Mouse (Mus musculus) hindbrain, embryonic 14.5 days (tissue): ENCODE data around the gene Epp13. TPM values are rescaled to one million over a fixed set of nuclear protein-coding genes. Genes with fewer than 3 reads are reported as not detected.
"Not testable (repeated sequence)": the region's sequence is repeated elsewhere in the genome, so short reads cannot be mapped to it uniquely, and the experiment has no call there.

Experiments used
- ATAC-seq: fragments of 200-750 bp; cut with Nextera tagmentation; 2 replicates; pipeline ENCODE4 v1.8.0; 2017; ENCODE audit warnings: moderate number of reproducible peaks, mild to moderate bottlenecking, moderate TSS enrichment, moderate library complexity; ENCODE audit not compliant: low FRiP score
- DNase-seq: peaks from one replicate; pipeline ENCODE4 v3.0.0-alpha.2; 2015; ENCODE audit warnings: low spot score
- H3K27ac ChIP-seq: fragments of 300-500 bp; sonication (generic); 2 replicates; pipeline ENCODE4 v1.5.1; 2014; ENCODE audit warnings: mild to moderate bottlenecking, moderate library complexity
- H3K27me3 ChIP-seq: fragments of 300-500 bp; sonication (generic); 2 replicates; pipeline ENCODE4 v1.6.1; 2014; ENCODE audit warnings: mild to moderate bottlenecking, low read length, mixed read lengths; ENCODE audit not compliant: control insufficient read depth, insufficient read depth
- H3K36me3 ChIP-seq: fragments of 300-500 bp; sonication (generic); replicated peaks from 2 replicates; pipeline ENCODE4 v1.6.1; 2014; ENCODE audit not compliant: control insufficient read depth, insufficient read depth
- H3K4me1 ChIP-seq: fragments of 300-500 bp; sonication (generic); replicated peaks from 2 replicates; pipeline ENCODE4 v1.6.1; 2014; ENCODE audit warnings: antibody characterized with exemption, low read length, mixed read lengths; ENCODE audit not compliant: control insufficient read depth, insufficient read depth
- H3K4me2 ChIP-seq: fragments of 300-500 bp; sonication (generic); replicated peaks from 2 replicates; pipeline ENCODE4 v1.6.1; 2014; ENCODE audit warnings: mild to moderate bottlenecking, moderate library complexity
- H3K4me3 ChIP-seq: fragments of 300-500 bp; sonication (generic); replicated peaks from 2 replicates; pipeline ENCODE4 v1.5.1; 2014; ENCODE audit warnings: mild to moderate bottlenecking, low read length
- H3K9ac ChIP-seq: fragments of 300-500 bp; sonication (generic); 2 replicates; pipeline ENCODE4 v1.6.1; 2014
- H3K9me3 ChIP-seq: fragments of 300-500 bp; sonication (generic); 2 replicates; pipeline ENCODE4 v1.6.1; 2016; ENCODE audit warnings: low read length; ENCODE audit not compliant: control insufficient read depth
- WGBS: fragments of 180-500 bp; shearing (Covaris S2); extraction: QIAGEN DNeasy Blood & Tissue Kit; methylation state at CpG from one replicate; pipeline ENCODE4 v1.1.7; 2014; 5-methylcytosine and 5-hydroxymethylcytosine counted together
- polyA plus RNA-seq: library from polyadenylated mRNA; unstranded; fragments of >200 nt; fragmentation: Nextera tagmentation; extraction: Ambion mirVana; gene quantifications from 2 replicates; pipeline ENCODE4 v1.2.1, GENCODE M21; 2014

Gene Epp13
- polyA plus RNA-seq, 1 experiment from 2014 or later = not detected

DNA sequence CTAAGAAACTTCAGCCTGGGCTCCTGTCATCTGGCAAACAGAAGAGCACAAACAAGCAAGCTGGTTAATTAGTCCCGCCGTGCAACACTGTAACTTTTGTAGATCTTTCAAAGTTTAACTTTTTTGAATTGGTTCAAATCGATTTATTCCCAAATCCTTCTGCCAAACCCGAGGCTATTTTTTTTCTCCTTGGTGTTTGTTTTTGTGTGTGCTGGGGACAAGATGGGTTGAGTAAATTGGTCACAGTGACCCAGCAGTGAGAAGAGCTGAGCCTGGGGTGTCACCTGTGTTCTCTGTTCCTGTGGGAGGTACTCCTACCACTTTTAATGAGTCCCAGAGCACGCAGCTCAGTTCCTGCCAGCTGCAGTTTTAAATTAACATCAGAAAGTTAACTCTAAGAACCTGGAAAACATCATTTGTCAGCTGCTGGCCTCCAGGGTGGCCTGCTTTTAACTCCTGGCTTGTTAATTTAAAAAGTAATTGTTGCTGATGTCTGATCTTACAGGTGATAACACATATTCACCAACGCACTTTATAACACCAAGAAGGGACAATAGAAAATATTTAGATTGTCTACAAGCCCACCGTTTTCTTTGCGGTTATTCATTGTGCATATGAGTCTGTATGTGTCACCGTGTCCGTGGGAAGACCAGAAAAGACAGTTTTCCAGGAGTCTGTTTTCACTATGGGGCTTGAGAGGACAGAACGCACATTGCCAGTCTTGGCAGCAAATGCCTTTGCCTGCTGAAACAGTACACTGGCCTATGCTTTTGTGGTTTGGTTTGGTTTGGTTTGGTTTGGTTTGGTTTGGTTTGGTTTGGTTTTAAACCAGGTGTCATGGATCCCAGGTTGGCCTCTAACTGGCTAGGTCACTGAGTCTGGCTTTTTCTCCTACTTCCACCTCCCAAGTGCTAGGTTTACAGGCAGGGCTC lies 7.9 kb upstream of the Epp13 start:
- Histone ChIP-seq H3K9me3 (no peaks in the 10 kb centered on the region), H3K4me2 (no peak overlapping the region), H3K27me3 (no peaks in the 10 kb centered on the region), H3K36me3 (no peaks in the 10 kb centered on the region), H3K4me1 (no peaks in the 10 kb centered on the region), H3K27ac (no peak overlapping the region), H3K9ac (no peak overlapping the region), H3K4me3 (no peak overlapping the region)
- ATAC-seq = no peak
- 59% methylated on average over 11 of the region's 11 CpGs for WGBS
- DNase-seq = no peak

DNA sequence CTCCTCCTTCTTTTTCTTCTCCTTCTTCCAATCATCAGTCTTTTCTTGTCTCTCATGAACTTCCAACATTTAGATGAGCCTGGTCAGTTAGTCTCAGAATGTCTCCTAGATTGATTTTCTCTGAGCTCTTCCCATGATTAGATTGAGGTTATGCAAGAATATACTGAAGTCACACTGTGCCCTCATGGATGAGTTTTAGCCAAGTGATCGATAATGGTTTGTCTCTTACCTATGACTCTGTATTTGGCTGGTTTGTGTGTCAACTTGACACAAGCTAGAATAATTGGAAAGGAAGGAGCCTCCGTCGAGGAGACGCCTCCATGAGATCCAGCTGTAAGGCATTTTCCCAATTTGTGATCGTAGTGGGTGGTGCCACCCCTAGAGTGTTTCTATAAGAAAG lies 1.9 kb downstream of the Epp13 start:
- no peaks in the 10 kb centered on the region for H3K4me1 ChIP-seq
- no peaks in the 10 kb centered on the region for H3K27me3 ChIP-seq
- ATAC-seq = no peak
- no peaks in the 10 kb centered on the region for H3K36me3 ChIP-seq
- no peak overlapping the region for H3K4me2 ChIP-seq
- DNase-seq = no peak
- no peak overlapping the region for H3K27ac ChIP-seq
- H3K4me3 ChIP-seq = no peak overlapping the region
- WGBS = 93% methylated on average over 5 of the region's 5 CpGs
- H3K9ac ChIP-seq = no peak overlapping the region
- no peaks in the 10 kb centered on the region for H3K9me3 ChIP-seq

DNA sequence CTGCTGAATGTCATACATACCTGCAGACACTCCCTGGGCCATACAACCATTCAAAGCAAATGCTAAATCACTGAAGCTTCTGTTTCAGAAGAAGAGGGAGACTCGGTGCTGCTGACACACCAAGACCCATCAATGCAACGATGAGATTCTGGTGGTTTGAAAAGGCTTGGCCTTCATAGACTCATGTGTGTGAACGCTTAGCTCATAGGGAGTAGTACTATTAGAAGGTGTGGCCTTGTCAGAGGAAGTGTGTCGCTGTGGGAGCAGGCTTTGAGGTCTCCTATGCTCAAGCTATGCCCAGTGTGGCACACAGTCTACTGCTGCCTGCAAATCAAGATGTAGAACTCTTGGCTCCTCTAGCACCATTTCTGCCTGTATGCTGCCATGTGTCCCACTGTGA lies 4.9 kb downstream of the Epp13 start:
- no peaks in the 10 kb centered on the region for H3K4me1 ChIP-seq
- no peak for DNase-seq
- H3K4me3 ChIP-seq = no peak overlapping the region
- no peaks in the 10 kb centered on the region for H3K36me3 ChIP-seq
- no peak overlapping the region for H3K4me2 ChIP-seq
- ATAC-seq = no peak
- H3K27ac ChIP-seq = no peak overlapping the region
- H3K9ac ChIP-seq = no peak overlapping the region
- 85% methylated on average over 4 of the region's 4 CpGs for WGBS
- H3K27me3 ChIP-seq = no peaks in the 10 kb centered on the region
- H3K9me3 ChIP-seq = no peaks in the 10 kb centered on the region

DNA sequence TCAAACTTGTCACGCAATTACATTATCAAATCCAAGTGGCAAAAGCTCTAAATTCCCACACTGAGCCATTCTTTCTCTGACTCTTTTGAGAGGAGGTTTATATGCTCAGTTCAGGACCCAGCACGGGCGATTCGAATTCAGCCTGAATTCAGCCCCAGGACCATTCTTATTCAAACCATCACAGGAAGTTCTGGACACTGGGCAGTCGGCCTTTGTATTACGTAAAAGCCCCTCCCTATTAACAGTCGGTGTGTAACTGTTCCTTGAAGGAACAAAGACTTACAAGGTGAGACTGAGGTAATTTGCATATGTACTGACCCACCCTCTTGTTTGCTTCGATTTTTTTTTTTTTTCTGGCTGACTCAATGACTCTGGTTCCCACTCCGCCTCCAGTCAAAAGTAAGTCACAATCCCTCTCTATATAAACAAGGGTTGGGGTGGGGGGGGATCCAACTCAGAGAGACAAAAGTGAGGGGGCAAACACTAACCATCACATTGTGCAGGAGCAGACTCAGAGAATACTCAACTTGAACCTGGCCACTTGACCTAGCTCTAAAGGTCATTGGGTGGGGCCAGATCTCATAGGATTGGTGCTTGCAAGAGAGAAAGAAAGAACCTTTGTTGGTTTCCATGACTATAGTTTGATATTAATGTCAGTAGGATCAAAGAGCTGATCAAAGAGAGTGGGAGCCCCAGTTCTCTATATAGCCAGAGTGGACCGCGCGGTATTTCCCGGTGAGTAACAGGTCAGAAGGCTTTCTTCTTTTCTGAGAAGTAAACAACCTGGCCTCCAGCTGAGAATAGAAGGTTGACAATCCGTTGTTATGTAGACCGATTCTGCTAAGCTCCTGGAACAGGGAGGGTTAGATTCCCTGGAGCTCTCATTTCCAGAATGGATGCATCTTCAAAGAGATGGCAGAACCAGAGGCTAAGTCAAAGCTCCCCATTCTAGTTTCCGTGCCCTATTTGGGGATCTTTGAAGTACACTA lies 6.0 kb downstream of the Epp13 start:
- no peak overlapping the region for H3K27ac ChIP-seq
- no peaks in the 10 kb centered on the region for H3K36me3 ChIP-seq
- no peak for ATAC-seq
- H3K9ac ChIP-seq = no peak overlapping the region
- H3K27me3 ChIP-seq = no peaks in the 10 kb centered on the region
- DNase-seq = no peak
- H3K9me3 ChIP-seq = no peaks in the 10 kb centered on the region
- no peak overlapping the region for H3K4me3 ChIP-seq
- H3K4me1 ChIP-seq = no peaks in the 10 kb centered on the region
- no peak overlapping the region for H3K4me2 ChIP-seq
- WGBS = 32% methylated on average over 16 of the region's 16 CpGs

DNA sequence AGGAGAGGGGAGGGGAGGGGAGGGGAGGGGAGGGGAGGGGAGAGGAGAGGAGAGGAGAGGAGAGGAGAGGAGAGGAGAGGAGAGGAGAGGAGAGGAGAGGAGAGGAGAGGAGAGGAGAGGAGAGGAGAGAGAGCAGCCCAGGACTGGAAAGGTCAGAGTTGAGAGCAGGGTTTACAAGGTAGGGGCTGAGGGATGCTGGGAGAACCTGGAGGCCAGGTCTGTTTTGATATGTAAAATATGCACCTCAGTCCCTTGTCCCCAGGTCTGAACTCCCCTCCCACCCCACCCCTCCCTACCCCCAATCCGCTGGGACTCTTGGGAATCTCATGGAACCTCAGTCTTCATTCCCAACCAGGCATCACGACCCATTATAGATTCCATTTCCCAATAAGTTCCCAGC lies 7.5 kb downstream of the Epp13 start:
- not testable (repeated sequence) for H3K9me3 ChIP-seq, H3K4me1 ChIP-seq, H3K27me3 ChIP-seq, DNase-seq, H3K27ac ChIP-seq, H3K36me3 ChIP-seq, ATAC-seq, H3K9ac ChIP-seq, H3K4me2 ChIP-seq, H3K4me3 ChIP-seq
- WGBS = 48% methylated on average over 2 of the region's 2 CpGs

DNA sequence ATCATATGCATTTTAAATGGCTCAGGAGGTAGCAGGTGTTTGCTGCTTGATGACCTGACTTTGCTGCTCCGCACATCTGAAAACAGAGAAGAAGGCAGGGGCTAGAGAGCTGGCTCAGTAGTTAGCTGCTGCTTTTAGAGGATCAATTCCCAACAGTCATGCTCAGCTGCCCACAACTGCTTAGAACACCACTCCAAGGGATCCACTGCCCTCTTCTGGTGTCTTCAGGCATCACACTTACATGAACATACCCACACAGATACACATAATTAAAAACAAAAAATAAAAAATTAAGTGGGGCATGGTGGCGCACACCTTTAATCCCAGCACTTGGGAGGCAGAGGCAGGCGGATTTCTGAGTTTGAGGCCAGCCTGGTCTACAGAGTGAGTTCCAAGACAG lies 9.6 kb downstream of the Epp13 start:
- no peak overlapping the region for H3K4me2 ChIP-seq
- H3K9ac ChIP-seq = no peak overlapping the region
- no peaks in the 10 kb centered on the region for H3K27me3 ChIP-seq
- DNase-seq (no peak), ATAC-seq (no peak)
- no peaks in the 10 kb centered on the region for H3K9me3 ChIP-seq
- no peak overlapping the region for H3K27ac ChIP-seq
- H3K36me3 ChIP-seq = no peaks in the 10 kb centered on the region
- WGBS = 90% methylated on average over 3 of the region's 3 CpGs
- H3K4me3 ChIP-seq = no peak overlapping the region
- H3K4me1 ChIP-seq = no peaks in the 10 kb centered on the region

DNA sequence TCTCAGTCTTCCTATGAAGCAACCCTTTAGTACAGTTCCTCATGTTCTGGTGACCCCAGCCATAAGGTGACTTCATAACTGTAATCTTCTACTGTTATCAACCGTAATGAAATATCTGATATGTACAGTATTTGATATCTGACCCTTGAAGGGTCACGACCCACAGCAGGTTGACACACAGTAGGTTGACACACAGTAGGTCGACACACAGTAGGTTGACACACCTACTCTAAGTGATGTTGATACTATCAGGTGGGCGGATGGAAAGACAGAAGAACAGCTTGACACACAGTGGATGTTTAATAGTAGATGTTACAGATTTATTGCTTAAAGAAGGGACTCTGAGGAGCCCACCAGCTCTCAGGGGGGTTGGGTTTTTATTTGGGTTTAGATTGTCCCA lies 10.5 kb downstream of the Epp13 start:
- Histone ChIP-seq H3K9ac (no peak overlapping the region), H3K4me2 (no peak overlapping the region), H3K4me1 (no peaks in the 10 kb centered on the region), H3K9me3 (no peaks in the 10 kb centered on the region), H3K27me3 (no peaks in the 10 kb centered on the region), H3K27ac (no peak overlapping the region), H3K4me3 (no peak overlapping the region), H3K36me3 (no peaks in the 10 kb centered on the region)
- WGBS = 89% methylated on average over 4 of the region's 4 CpGs
- ATAC-seq (no peak), DNase-seq (no peak)

DNA sequence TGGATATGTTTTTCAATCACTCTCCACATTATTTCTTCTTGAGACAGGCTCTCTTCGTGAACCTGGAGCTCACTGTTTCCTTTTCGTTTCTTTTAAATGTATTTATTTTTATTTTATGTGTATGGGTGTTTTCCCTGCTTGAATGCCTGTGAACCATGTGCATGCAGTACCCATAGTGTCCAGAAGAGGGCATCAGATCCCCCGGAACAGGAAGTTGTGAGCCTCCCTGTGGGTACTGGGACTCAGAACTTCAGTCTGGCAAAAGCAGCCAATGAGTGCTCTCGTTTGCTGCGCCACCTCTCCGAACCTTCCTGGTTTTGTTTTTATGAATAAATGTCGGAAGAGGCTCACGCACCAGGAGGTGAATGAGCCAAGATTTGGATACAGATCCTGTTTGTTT lies 13.2 kb downstream of the Epp13 start:
- no peaks in the 10 kb centered on the region for H3K36me3 ChIP-seq
- H3K4me2 ChIP-seq = no peak overlapping the region
- ATAC-seq = no peak

DNA sequence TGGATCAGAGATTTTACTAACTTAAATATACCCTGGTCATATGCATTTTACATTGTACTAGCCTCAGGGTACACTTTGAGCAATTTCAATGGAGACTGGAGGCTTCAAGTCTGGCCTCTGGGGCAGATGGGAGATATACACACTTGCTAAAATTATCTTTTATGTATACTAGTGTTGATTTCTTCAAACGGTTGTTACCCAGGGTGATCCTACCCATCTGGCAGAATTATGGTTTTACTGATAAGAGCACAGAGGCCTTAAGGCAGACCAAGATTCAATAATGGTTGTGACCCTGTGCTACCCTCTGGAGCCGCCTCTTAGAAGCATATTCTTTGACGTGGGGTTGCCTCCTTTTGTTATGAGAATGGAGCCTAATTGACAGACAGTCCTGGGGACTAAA lies 25.4 kb downstream of the Epp13 start:
- H3K9ac ChIP-seq = no peak overlapping the region
- no peaks in the 10 kb centered on the region for H3K36me3 ChIP-seq
- no peaks in the 10 kb centered on the region for H3K27me3 ChIP-seq
- H3K4me2 ChIP-seq = no peak overlapping the region
- no peak overlapping the region for H3K4me3 ChIP-seq
- ATAC-seq (no peak), DNase-seq (no peak)
- H3K9me3 ChIP-seq = no peaks in the 10 kb centered on the region
- no peaks in the 10 kb centered on the region for H3K4me1 ChIP-seq
- H3K27ac ChIP-seq = no peak overlapping the region
- WGBS = 57% methylated on average over 3 of the region's 3 CpGs

More for the DNA sequence above, 13.2 kb downstream of the Epp13 start:
- no peak for DNase-seq
- H3K9ac ChIP-seq = no peak overlapping the region
- H3K9me3 ChIP-seq = no peaks in the 10 kb centered on the region
- H3K4me1 ChIP-seq = no peaks in the 10 kb centered on the region
- no peak overlapping the region for H3K27ac ChIP-seq
- no peaks in the 10 kb centered on the region for H3K27me3 ChIP-seq
- H3K4me3 ChIP-seq = no peak overlapping the region
- 68% methylated on average over 8 of the region's 8 CpGs for WGBS
